Mouse (Mus musculus): ENCODE measurements around the gene Zbtb20. TPM values are rescaled to one million over a fixed set of nuclear protein-coding genes. Genes with fewer than 3 reads are reported as not detected.

Zbtb20 gene
- polyA plus RNA-seq, 1 experiment: 13.7 TPM

DNA sequence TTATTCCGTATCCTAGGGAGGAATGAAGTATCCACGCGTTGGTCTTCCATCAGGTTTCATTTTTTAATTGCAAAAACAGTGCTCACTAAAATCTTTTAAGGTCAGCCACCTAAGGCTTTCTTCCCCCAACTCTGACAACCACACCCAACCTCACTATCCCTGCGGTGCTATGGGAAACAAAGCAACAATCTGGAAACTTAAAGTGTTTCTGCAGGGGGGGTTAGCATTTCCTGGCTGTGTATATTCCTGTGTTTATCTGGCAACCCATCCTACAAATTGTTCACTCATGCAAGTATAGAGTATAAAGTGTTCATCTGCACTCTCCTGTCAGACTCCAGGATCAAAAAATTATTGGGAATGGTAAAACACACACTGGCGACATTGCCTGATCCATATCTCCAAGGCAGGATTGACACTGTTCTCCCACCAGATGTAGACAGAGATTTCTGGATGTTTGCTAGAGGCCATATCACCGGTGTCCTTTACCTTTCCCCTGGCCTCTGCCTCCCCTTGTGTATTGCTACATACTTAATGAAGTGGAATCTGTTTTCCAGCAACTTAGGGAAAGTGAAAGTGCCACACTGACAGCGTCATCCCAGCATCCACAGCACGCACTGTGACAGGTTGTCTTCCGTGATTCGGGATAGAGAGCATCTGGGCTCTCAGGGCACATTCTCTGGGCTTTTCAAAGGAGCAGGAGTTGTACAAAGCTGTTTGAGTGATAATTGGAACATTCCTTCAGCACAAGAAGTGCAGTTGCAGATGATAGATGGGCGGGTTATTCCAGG is 599.5 kb downstream of the Zbtb20 start:
- Histone ChIP-seq H3K4me3 (ENCODE audit: insufficient read depth, low read length) (no peak overlapping the region), H3K4me1 (ENCODE audit: control insufficient read depth, insufficient read depth, low read length) (no peaks in the 10 kb centered on the region), H3K27ac (ENCODE audit: insufficient read depth, low read length) (no peak overlapping the region)
- no peak for TF ChIP-seq POLR2A (IDR thresholded peaks at IDR 0.05; ENCODE audit: low read depth, low read length)
- no peak for TF ChIP-seq CTCF (IDR thresholded peaks at IDR 0.05; ENCODE audit: borderline replicate concordance, insufficient read depth, low read length)

GRCm38 (mm10) chr16:43476921-43477320 is 601.2 kb downstream of the Zbtb20 start:
- Histone ChIP-seq H3K4me1 (ENCODE audit: control insufficient read depth, insufficient read depth, low read length) (no peaks in the 10 kb centered on the region), H3K4me3 (ENCODE audit: insufficient read depth, low read length) (no peak overlapping the region), H3K27ac (ENCODE audit: insufficient read depth, low read length) (no peak overlapping the region)
- TF ChIP-seq POLR2A (IDR thresholded peaks at IDR 0.05; ENCODE audit: low read depth, low read length): no peak
- no peak for TF ChIP-seq CTCF (IDR thresholded peaks at IDR 0.05; ENCODE audit: borderline replicate concordance, insufficient read depth, low read length)

- Histone ChIP-seq H3K4me3 (ENCODE audit: insufficient read depth, low read length) (no peak overlapping the region), H3K27ac (ENCODE audit: insufficient read depth, low read length) (no peak overlapping the region), H3K4me1 (ENCODE audit: control insufficient read depth, insufficient read depth, low read length) (no peaks in the 10 kb centered on the region)
- TF ChIP-seq CTCF (IDR thresholded peaks at IDR 0.05; ENCODE audit: borderline replicate concordance, insufficient read depth, low read length) (no peak), POLR2A (IDR thresholded peaks at IDR 0.05; ENCODE audit: low read depth, low read length) (no peak)
Measured at GRCm38 (mm10) chr16:43478352-43478751, 602.7 kb downstream of the Zbtb20 start.

GRCm38 (mm10) chr16:43480532-43480931 is 604.9 kb downstream of the Zbtb20 start:
- Histone ChIP-seq H3K27ac (ENCODE audit: insufficient read depth, low read length) (no peak overlapping the region), H3K4me1 (ENCODE audit: control insufficient read depth, insufficient read depth, low read length) (no peaks in the 10 kb centered on the region), H3K4me3 (ENCODE audit: insufficient read depth, low read length) (no peak overlapping the region)
- no peak for TF ChIP-seq POLR2A (IDR thresholded peaks at IDR 0.05; ENCODE audit: low read depth, low read length)
- no peak for TF ChIP-seq CTCF (IDR thresholded peaks at IDR 0.05; ENCODE audit: borderline replicate concordance, insufficient read depth, low read length)

DNA sequence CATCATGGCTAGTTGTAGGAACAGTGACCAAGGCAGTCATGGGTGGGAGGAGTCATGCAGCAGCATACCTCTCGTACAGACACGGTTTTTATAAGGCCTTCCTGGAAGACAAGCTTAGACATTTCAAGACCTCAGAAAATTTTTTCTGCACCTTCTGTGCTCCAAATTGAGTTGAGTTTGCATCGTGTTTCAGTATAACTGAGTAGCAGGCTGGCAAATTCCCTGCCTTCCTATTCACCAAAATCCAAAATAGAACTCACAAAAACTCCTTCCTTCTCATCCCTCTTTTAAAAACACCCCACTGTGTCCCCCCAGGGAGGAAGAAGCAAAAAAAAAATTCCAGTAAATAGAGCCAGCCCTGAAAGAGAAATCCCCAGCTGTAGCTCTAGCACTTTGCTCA is 606.4 kb downstream of the Zbtb20 start:
- TF ChIP-seq POLR2A (IDR thresholded peaks at IDR 0.05; ENCODE audit: low read depth, low read length) (no peak), CTCF (IDR thresholded peaks at IDR 0.05; ENCODE audit: borderline replicate concordance, insufficient read depth, low read length) (no peak)
- H3K4me1 ChIP-seq (ENCODE audit: control insufficient read depth, insufficient read depth, low read length): no peaks in the 10 kb centered on the region

GRCm38 (mm10) chr16:43482738-43483137 is 607.1 kb downstream of the Zbtb20 start:
- Histone ChIP-seq H3K27ac (ENCODE audit: insufficient read depth, low read length) (no peak overlapping the region), H3K4me1 (ENCODE audit: control insufficient read depth, insufficient read depth, low read length) (no peaks in the 10 kb centered on the region), H3K4me3 (ENCODE audit: insufficient read depth, low read length) (no peak overlapping the region)
- no peak for TF ChIP-seq CTCF (IDR thresholded peaks at IDR 0.05; ENCODE audit: borderline replicate concordance, insufficient read depth, low read length)
- TF ChIP-seq POLR2A (IDR thresholded peaks at IDR 0.05; ENCODE audit: low read depth, low read length): no peak

More for the DNA sequence above, 606.4 kb downstream of the Zbtb20 start:
- Histone ChIP-seq H3K4me3 (ENCODE audit: insufficient read depth, low read length) (no peak overlapping the region), H3K27ac (ENCODE audit: insufficient read depth, low read length) (no peak overlapping the region)

GRCm38 (mm10) chr16:43484400-43484799 is 608.7 kb downstream of the Zbtb20 start:
- no peak overlapping the region for H3K27ac ChIP-seq (ENCODE audit: insufficient read depth, low read length)
- no peaks in the 10 kb centered on the region for H3K4me1 ChIP-seq (ENCODE audit: control insufficient read depth, insufficient read depth, low read length)
- no peak for TF ChIP-seq POLR2A (IDR thresholded peaks at IDR 0.05; ENCODE audit: low read depth, low read length)
- no peak for TF ChIP-seq CTCF (IDR thresholded peaks at IDR 0.05; ENCODE audit: borderline replicate concordance, insufficient read depth, low read length)
- H3K4me3 ChIP-seq (ENCODE audit: insufficient read depth, low read length): no peak overlapping the region

DNA sequence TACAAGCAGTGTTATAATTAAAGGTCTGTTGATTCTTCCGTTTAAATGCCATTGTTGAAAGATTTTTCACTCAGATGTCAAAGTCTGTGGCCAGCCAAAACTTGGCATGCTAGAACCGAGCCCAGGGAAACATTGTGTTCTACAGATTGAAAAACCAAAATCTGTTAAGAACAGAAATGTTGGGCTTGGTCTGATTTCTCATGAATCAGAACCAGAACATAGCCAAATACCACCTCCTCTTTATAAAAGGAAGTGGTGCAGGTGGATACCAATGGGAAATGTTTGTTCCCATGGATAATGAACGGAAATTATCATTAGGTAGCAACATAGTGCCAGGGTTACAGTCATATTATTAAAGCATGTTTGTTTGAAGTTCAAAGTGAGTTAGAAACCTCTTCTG is 613.7 kb downstream of the Zbtb20 start:
- Histone ChIP-seq H3K4me1 (ENCODE audit: control insufficient read depth, insufficient read depth, low read length) (no peaks in the 10 kb centered on the region), H3K4me3 (ENCODE audit: insufficient read depth, low read length) (no peak overlapping the region), H3K27ac (ENCODE audit: insufficient read depth, low read length) (no peak overlapping the region)
- no peak for TF ChIP-seq CTCF (IDR thresholded peaks at IDR 0.05; ENCODE audit: borderline replicate concordance, insufficient read depth, low read length)

DNA sequence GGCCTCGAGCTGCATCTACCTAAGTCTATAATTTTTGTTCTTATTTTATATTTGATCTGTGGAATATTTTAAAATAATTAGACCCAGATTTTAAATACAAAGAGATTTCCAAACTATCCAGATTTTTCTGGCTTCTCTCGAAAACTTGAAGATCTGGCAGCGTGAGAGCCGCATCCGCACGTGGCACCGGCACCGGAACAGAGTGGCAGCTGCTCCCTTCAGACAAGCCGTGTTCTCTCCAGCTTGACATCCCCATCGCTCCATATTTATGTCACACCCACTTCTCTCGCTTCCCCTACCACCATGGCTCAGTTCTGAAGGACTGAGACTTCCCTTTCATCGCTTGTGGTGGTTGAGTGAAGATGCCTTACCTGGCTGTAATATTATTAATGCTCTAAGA is 614.3 kb downstream of the Zbtb20 start:
- no peaks in the 10 kb centered on the region for H3K4me1 ChIP-seq (ENCODE audit: control insufficient read depth, insufficient read depth, low read length)
- H3K4me3 ChIP-seq (ENCODE audit: insufficient read depth, low read length): no peak overlapping the region
- TF ChIP-seq CTCF (IDR thresholded peaks at IDR 0.05; ENCODE audit: borderline replicate concordance, insufficient read depth, low read length) (no peak), POLR2A (IDR thresholded peaks at IDR 0.05; ENCODE audit: low read depth, low read length) (no peak)
- H3K27ac ChIP-seq (ENCODE audit: insufficient read depth, low read length): no peak overlapping the region

DNA sequence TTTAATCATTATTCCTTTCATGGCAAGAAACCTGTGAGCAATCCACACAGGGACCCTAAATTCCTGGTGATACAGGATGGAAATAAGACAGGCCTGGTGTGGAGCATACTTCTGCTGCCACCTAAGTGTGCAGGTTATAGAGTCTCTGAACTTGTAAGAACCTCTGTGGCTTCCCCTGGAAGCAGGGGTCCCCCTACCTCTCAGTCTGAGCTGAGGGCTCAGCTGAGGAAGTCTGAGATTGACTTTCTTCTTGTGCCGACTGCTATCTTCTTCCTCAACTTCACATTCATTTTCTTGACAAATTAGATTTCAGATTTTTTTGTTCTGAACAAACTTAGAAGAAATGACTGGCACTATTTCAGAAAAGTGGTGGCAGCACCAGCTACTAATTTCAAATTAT is 617.2 kb downstream of the Zbtb20 start:
- TF ChIP-seq POLR2A (IDR thresholded peaks at IDR 0.05; ENCODE audit: low read depth, low read length): no peak
- TF ChIP-seq CTCF (IDR thresholded peaks at IDR 0.05; ENCODE audit: borderline replicate concordance, insufficient read depth, low read length): no peak
- no peak overlapping the region for H3K27ac ChIP-seq (ENCODE audit: insufficient read depth, low read length)
- no peak overlapping the region for H3K4me3 ChIP-seq (ENCODE audit: insufficient read depth, low read length)
- H3K4me1 ChIP-seq (ENCODE audit: control insufficient read depth, insufficient read depth, low read length): no peaks in the 10 kb centered on the region
